Mouse (Mus musculus): ENCODE data around the gene Rpusd4.

DNA sequence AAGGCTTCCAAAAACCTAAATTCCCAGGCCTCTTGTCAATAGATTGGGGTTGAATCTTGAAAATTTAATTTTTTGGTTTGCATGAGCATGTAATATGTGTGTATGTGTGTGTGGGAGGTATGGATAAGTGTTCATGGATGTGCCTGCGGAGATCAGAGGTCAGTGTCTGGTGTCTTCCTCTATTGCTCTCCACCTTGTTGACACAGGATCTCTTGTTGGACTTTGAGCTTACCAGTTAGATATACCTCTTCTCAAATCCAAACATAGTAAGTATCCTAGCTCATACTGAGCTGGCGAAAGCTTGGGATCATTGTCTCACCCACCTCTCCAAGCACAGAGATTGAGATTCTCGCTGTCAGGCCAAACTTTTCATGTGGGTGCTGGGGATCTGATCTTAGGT is 22.8 kb downstream of the Rpusd4 start:
- no peak for TF ChIP-seq ZNF384 (IDR thresholded peaks at IDR 0.05; ENCODE audit: low read depth, low read length)
- TF ChIP-seq ZC3H11A (IDR thresholded peaks at IDR 0.05; ENCODE audit: borderline replicate concordance, low read depth, low read length), result no peak
